ENCODE assay signal across 12 mouse cellular contexts in the genomic region with DNA sequence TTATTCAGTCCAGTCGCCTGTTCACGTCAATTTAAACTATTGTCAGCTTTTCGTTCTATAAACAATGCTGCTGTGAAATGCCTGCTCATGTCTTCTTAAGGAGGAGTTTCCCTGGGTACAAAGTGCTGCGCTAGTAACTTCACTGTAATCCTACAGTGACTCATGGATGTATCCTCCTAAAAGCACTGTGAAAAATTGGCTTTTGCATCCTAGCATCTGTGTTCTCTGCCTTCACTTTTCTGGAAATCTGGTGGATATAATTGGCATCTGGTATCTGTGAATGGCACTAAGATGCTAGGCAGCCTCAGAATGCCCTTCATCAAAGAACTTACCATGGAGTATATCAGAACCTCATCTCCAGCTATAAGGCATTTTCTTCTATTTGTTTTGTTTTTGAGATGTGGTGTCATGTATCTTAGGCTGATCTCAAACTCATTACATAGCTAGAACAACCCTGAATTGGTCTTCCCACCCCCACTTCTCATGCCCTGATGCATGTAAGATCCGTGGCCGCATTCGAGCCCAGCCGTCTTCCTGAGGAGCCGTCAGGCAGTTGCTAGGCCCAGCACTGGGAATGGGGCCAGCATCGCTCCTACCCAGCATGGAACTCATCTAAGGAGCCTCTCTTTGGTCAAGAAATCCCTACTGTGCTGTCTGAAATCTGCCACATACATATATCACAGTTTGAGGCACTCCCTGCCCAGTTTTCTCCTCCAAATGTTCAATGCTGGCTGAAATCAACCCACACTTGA. TPM values are rescaled to one million over a fixed set of nuclear protein-coding genes. Genes with fewer than 3 reads are reported as not detected.
DNase-seq lines count a peak whose midpoint lies in the region; ATAC-seq and TF ChIP-seq lines count a peak whose summit lies in the region.
"Had no signal": no experiment of that assay in that cellular context is flagged by ENCODE, and none has a peak within 500 bp of the region (broad histone marks: within the 10 kb centered on the region; RNA-seq: fewer than 3 reads in every experiment).

No protein-coding gene starts in this region.

- no peaks in the 10 kb centered on the region for H3K4me1 ChIP-seq in lung, embryonic 14.5 days (ENCODE audit: insufficient read depth)
- H3K4me1 ChIP-seq: midbrain, embryonic 12.5 days had no signal

- no peaks in the 10 kb centered on the region for H3K27me3 ChIP-seq in lung, embryonic 14.5 days (ENCODE audit: insufficient read depth, low read length)
- H3K27me3 ChIP-seq: midbrain, embryonic 12.5 days had no signal

- peak; percentile 30; the same call in 1 of the 2 replicates for ATAC-seq in lung, embryonic 14.5 days (ENCODE audit: insufficient read depth)

- 67% methylated on average over 10 of the region's 10 CpGs for WGBS in lung, embryonic 14.5 days

- TF ChIP-seq CTCF in lung, embryonic 14.5 days (IDR thresholded peaks at IDR 0.05; ENCODE audit: low read depth): no peak

- no peak overlapping the region for H3K9ac ChIP-seq in lung, embryonic 14.5 days
- H3K9ac ChIP-seq: midbrain, embryonic 12.5 days had no signal

- no peak overlapping the region for H3K4me3 ChIP-seq in lung, embryonic 14.5 days (ENCODE audit: low read depth, low read length)
- H3K4me3 ChIP-seq: midbrain, embryonic 12.5 days had no signal

- H3K27ac ChIP-seq in lung, embryonic 14.5 days (ENCODE audit: low read depth): no peak overlapping the region
- H3K27ac ChIP-seq: midbrain, embryonic 12.5 days had no signal

- H3K9me3 ChIP-seq in lung, embryonic 14.5 days (ENCODE audit: low read depth, low read length): no peaks in the 10 kb centered on the region
- H3K9me3 ChIP-seq: midbrain, embryonic 12.5 days had no signal

- no peaks in the 10 kb centered on the region for H3K36me3 ChIP-seq in lung, embryonic 14.5 days (ENCODE audit: insufficient read depth)
- H3K36me3 ChIP-seq: midbrain, embryonic 12.5 days had no signal

- peak; percentile 63 for DNase-seq in lung, embryonic 14.5 days
- DNase-seq in lung, postnatal 25 days (ENCODE audit: low spot score): no peak
- peak; percentile 29 to 31 for DNase-seq in frontal cortex, postnatal 10 days (ENCODE audit: low spot score in 2 of 2)
- DNase-seq in layer of hippocampus, adult 9-11 months: peak; percentile 78
- peak; percentile 43 for DNase-seq in right cerebral cortex, postnatal 14 days
- no peak for DNase-seq in adipocyte (ENCODE audit: low spot score)
- DNase-seq in retina, embryonic 14.5 days (ENCODE audit: low spot score): no peak
- DNase-seq: heart, adult 18-20 months; heart, postnatal 4 days; kidney, adult 2 months; thymus, postnatal 25 days had no signal

- no peak overlapping the region for H3K4me2 ChIP-seq in lung, embryonic 14.5 days
- H3K4me2 ChIP-seq: midbrain, embryonic 12.5 days had no signal

RNA-seq across cellular contexts. Expression of a gene that starts 56.1 kb away (rescaled TPM):
- 4.1 and 5.3 TPM in 2 replicates for polyA plus RNA-seq in lung, embryonic 14.5 days (2014; fragmentation: Nextera tagmentation; extraction: Ambion mirVana)

RNA-seq across cellular contexts. Expression of a gene that starts 56.3 kb away (rescaled TPM):
- polyA plus RNA-seq in lung, embryonic 14.5 days (2014; fragmentation: Nextera tagmentation; extraction: Ambion mirVana): 35.1 and 37.7 TPM in 2 replicates

Comparison
In these comparisons a context has a peak if more than half of its experiments do, and no peak if none do; other contexts are left out.
1. DNase-seq: peak in lung, embryonic 14.5 days (single experiment), frontal cortex, postnatal 10 days (2 of 2), layer of hippocampus, adult 9-11 months (single experiment) and right cerebral cortex, postnatal 14 days (single experiment); none in lung, postnatal 25 days (single experiment), adipocyte (single experiment) and retina, embryonic 14.5 days (single experiment).